Mouse (Mus musculus) layer of hippocampus, adult 8-10 months (tissue): Measurements from ENCODE around the gene Fbxw24. TPM values are rescaled to one million over a fixed set of nuclear protein-coding genes. Genes with fewer than 3 reads are reported as not detected.
"Not testable (repeated sequence)": the region's sequence is repeated elsewhere in the genome, so short reads cannot be mapped to it uniquely, and the experiment has no call there.

Source experiments
- DNase-seq, 2 experiments: peaks; one replicate each; pipeline ENCODE4 v3.0.0; 2022; ENCODE audit warnings: low spot score in 2 of 2
- total RNA-seq, 4 experiments: library from RNA; stranded (reverse); gene quantifications; 2 replicates each; pipeline ENCODE4 v1.2.4; 2022

The Fbxw24 gene
- total RNA-seq: not detected

DNA sequence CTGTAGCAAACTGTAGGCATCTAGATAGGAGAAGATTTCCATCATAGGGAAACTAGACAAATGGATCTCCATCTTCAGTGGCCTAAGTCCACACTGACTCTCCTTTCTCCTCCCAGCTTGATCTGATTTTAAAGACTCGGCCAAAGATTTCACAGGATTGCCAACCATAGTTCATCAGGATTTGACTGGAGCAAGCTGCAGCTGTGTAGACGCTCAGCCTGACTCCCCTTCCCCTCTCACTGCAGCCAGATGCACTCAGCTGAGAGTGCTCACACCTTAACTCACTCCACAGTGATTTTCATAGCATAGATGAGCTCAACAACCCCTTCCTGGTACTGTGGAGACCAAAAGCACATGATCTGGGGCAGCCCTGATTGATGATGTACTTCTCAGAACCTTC, at the start of gene Fbxw24:
TSS of gene Fbxw24 (minus strand) at position 101 of the 400 bp plus-strand sequence.
- DNase-seq: not testable (repeated sequence)

DNA sequence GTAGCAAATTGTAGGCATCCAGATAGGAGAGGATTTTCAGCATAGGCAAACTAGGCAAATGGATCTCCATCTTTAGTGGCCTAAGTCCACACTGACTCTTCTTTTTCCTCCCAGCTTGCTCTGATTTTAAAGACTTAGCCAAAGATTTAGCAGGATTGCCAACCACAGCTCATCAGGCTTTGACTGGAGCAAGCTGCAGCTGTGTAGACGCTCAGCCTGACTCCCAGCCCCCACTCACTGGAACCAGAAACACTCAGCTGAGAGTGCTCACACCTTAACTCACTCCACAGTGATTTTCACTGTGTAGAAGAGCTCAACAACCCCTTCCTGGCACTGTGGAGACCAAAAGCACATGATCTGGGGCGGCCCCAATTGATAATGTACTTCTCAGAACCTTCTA, 38.7 kb upstream of the Fbxw24 start, which contains the start of gene Fbxw25:
TSS of gene Fbxw25 (minus strand) at position 101 of the 400 bp plus-strand sequence.
- DNase-seq: not testable (repeated sequence)

DNA sequence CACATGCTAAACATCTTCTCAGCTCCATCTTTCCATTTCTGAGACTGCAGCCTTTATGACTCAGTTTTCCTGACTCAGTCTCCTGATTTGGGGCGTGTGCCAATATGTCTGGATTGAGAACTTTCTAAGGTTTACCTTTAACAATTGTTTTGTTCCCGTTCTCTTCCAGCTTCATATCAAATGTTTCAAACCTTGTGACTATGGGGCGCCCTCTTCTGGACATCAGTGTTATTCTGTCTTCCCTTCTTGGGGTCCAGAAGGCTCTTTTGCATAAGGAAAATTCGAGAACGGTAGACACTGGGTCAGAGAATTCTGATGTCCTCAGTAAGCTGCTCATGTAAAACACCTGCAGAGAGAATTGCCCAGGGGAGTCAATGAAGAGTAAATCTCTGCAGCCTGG, 19.0 kb downstream of the Fbxw24 start:
- peak; percentile 12 to 58 for DNase-seq

DNA sequence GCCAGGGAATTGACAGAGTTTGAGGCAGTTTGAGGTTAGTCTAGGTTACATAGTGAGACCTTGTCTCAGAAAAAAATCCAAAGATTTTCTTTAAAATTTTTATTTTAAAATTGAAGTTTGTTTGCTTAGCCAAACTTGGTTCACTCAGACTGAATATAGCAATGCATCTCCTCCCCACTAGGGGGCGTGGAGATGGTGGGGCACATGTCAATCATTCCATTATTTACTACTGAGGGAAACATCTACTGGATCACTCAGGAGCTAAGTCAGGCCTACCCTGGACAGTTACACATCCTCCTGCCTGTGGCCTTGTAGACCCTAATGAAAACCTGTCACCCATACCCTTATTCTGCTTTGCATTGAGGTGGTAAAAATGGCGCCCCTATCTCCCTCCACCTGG, 23.7 kb downstream of the Fbxw24 start:
- not testable (repeated sequence) for DNase-seq

DNA sequence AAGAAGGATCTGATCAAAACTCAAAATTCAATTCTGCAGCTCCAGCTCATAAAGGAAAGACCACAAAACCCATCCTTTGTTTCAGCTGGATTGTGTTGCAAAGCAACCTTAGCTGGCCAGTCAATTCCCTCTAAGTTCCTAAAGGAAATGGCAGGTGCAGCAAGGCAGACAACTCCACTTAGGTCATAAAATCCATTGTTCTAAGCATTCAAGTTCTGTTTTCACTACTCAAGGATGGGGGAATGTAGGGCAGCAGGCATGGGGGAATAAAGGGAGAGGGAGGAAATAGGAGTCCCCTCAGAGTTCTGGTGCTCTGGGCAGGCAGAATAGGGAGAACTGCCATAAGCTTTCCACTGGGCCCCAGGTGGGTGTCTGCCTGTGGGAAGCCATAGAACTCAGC, 28.6 kb downstream of the Fbxw24 start:
- no peak for DNase-seq

DNA sequence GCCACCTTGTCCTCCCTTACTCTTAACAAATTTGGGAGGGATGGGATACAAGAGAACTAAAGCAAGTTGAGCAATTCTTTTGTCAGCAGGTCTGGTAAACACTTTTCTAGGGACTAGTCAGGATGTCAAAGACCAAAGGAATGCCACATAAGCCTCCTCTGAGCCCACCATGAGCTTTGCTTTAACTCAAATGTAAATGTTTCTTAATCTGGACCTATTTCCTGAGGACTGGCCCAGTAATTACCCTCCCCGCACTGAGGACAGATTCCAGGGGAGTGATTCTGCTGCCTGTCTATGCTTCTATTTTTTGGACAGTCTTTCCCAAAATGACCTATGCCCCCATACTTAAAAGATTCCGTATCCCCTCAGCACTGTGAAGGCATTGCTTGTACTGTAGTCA, 31.0 kb downstream of the Fbxw24 start:
- no peak for DNase-seq

DNA sequence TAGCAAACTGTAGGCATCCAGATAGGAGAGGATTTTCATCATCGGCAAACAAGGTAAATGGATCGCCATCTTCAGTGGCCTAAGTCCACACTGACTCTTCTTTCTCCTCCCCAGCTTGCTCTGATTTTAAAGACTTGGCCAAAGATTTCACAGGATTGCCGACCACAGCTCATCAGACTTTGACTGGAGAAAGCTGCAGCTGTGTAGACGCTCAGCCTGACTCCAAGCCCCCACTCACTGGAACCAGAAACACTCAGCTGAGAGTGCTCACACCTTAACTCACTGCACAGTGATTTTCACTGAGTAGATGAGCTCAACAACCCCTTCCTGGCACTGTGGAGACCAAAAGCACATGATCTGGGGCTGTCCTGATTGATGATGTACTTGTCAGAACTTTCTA, 57.7 kb downstream of the Fbxw24 start, which contains the start of gene Fbxw15:
TSS of gene Fbxw15 (minus strand) at position 101 of the 400 bp plus-strand sequence.
- DNase-seq: not testable (repeated sequence)

DNA sequence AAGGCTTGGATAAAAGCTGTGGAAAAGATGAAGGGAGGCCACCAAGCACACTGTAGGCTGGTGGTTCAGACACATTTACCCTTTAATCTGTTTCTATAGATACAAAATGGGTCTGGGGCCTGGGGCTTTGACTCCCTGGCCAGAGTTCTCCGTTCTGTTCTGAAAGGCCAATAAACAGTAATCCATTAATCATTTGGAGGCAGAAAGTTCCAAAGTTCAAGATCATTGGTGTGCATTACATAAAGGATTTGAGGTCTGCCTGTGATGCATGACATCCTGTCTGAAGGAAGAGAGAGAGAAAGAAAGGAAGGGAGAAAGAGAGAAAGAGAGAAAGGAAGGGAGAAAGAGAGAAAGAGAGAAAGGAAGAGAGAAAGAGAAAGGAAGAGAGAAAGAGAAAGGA, 60.3 kb downstream of the Fbxw24 start:
- DNase-seq: no peak

DNA sequence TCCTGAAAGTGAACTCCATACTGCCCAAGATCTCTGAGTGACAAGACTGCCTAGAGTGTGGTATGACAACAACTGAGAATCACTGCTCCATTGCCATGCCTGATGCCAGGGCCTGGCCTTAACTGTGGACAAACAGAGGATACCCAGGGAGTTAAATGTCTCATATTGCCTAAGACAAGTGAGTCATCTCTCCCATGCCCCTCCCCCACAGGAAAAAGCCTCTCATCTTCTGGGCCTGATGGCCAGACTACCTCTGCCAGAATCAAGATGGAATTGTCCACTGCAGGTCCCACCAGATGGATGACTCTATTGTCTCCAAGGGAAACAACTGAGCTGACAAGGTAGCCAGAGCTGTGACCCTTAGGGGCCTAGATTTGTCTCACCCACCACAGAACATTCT, 63.8 kb downstream of the Fbxw24 start:
- DNase-seq: not testable (repeated sequence)

DNA sequence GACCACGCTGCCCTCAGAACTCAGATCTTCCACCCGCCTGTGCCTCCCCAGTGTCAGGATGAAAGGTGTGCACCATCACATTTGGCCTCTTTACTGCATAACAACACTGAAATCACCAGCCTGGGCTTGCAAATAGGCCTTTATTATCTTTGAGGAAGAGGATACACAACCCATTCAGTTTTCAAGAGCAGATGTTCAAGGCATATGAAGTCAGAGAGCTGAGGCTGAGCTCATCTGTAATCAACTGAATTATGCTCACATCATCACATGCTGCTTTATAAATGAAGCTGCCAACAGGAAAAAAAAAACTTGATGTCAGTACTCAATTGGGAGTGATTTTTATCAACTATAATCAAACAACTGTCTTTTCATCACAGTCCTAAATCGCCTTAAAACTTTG, 73.4 kb downstream of the Fbxw24 start:
- peak in 1 of 2 experiments; percentile 25 for DNase-seq

Other genes starting within 250 kb of the Fbxw24 start
- gene Fbxw22, start 221.8 kb downstream of the Fbxw24 start, total RNA-seq: not detected
- gene Fbxw16, start 176.9 kb downstream of the Fbxw24 start, total RNA-seq: not detected
- not detected for gene Fbxw19, start 130.2 kb downstream of the Fbxw24 start, total RNA-seq
- gene Fbxw15, start 57.8 kb downstream of the Fbxw24 start, total RNA-seq: not detected
- gene Fbxw25, start 38.6 kb upstream of the Fbxw24 start, total RNA-seq: not detected
- not detected for gene Fbxw18, start 76.6 kb upstream of the Fbxw24 start, total RNA-seq
- gene Fbxw26, start 120.0 kb upstream of the Fbxw24 start, total RNA-seq: not detected
- not detected for gene Fbxw27, start 164.6 kb upstream of the Fbxw24 start, total RNA-seq
- gene Spink8, start 186.2 kb upstream of the Fbxw24 start, total RNA-seq: 10 to 100 TPM; 44.9 to 68.6 (median 55.3) TPM
- 10 to 100 TPM; 11.7 to 15.0 (median 14.4) TPM for gene Nme6, start 206.7 kb upstream of the Fbxw24 start, total RNA-seq
- gene Camp, start 223.6 kb upstream of the Fbxw24 start, total RNA-seq: not detected
- 1 to 10 TPM; 5.1 to 7.7 (median 6.4) TPM for gene Cdc25a, start 249.5 kb upstream of the Fbxw24 start, total RNA-seq